Mouse (Mus musculus): ENCODE results near the gene Boll. TPM values are rescaled to one million over a fixed set of nuclear protein-coding genes. Genes with fewer than 3 reads are reported as not detected.

Boll gene
- polyA plus RNA-seq, 1 experiment from 2014 or later = 2.0 TPM

GRCm38 (mm10) chr1:55215185-55215813, 148.0 kb downstream of the Boll start:
- no peak overlapping the region for H3K4me2 ChIP-seq
- no peak for ATAC-seq (ENCODE audit: insufficient number of reproducible peaks, low FRiP score, low TSS enrichment, low read depth)
- no peaks in the 10 kb centered on the region for H3K27me3 ChIP-seq
- H3K9ac ChIP-seq = no peak overlapping the region
- H3K36me3 ChIP-seq = peaks cover 5% of the 10 kb centered on the region; the same call in 1 of the 2 replicates
- no peak overlapping the region for H3K27ac ChIP-seq
- no peak overlapping the region for H3K4me3 ChIP-seq
- H3K9me3 ChIP-seq = no peaks in the 10 kb centered on the region
- 45% methylated on average over 11 of the region's 11 CpGs for WGBS
- H3K4me1 ChIP-seq = peaks cover 18% of the 10 kb centered on the region

GRCm38 (mm10) chr1:55213936-55214335, 149.3 kb downstream of the Boll start:
- no peaks in the 10 kb centered on the region for H3K9me3 ChIP-seq
- WGBS = 80% methylated on average over 6 of the region's 6 CpGs
- H3K27ac ChIP-seq = no peak overlapping the region
- H3K4me2 ChIP-seq = no peak overlapping the region
- ATAC-seq (ENCODE audit: insufficient number of reproducible peaks, low FRiP score, low TSS enrichment, low read depth) = no peak
- H3K27me3 ChIP-seq = no peaks in the 10 kb centered on the region
- H3K4me1 ChIP-seq = peaks cover 20% of the 10 kb centered on the region
- no peak overlapping the region for H3K9ac ChIP-seq
- no peak overlapping the region for H3K4me3 ChIP-seq
- H3K36me3 ChIP-seq = peaks cover 9% of the 10 kb centered on the region

- Histone ChIP-seq H3K4me1 (peaks cover 23% of the 10 kb centered on the region), H3K27ac (no peak overlapping the region), H3K36me3 (peaks cover 10% of the 10 kb centered on the region), H3K27me3 (no peaks in the 10 kb centered on the region), H3K9me3 (no peaks in the 10 kb centered on the region), H3K9ac (no peak overlapping the region), H3K4me3 (no peak overlapping the region), H3K4me2 (no peak overlapping the region)
- WGBS = 46% methylated on average over 6 of the region's 6 CpGs
- no peak for ATAC-seq (ENCODE audit: insufficient number of reproducible peaks, low FRiP score, low TSS enrichment, low read depth)
These were observed 149.8 kb downstream of the Boll start for GRCm38 (mm10) chr1:55213475-55213874.

- Histone ChIP-seq H3K4me3 (no peak overlapping the region), H3K4me1 (peaks cover 23% of the 10 kb centered on the region), H3K9me3 (no peaks in the 10 kb centered on the region), H3K27me3 (no peaks in the 10 kb centered on the region), H3K4me2 (no peak overlapping the region), H3K9ac (no peak overlapping the region), H3K36me3 (peaks cover 10% of the 10 kb centered on the region), H3K27ac (no peak overlapping the region)
- ATAC-seq (ENCODE audit: insufficient number of reproducible peaks, low FRiP score, low TSS enrichment, low read depth) = no peak
- WGBS = 81% methylated on average over 4 of the region's 4 CpGs
These were observed 150.5 kb downstream of the Boll start for GRCm38 (mm10) chr1:55212771-55213170.

DNA sequence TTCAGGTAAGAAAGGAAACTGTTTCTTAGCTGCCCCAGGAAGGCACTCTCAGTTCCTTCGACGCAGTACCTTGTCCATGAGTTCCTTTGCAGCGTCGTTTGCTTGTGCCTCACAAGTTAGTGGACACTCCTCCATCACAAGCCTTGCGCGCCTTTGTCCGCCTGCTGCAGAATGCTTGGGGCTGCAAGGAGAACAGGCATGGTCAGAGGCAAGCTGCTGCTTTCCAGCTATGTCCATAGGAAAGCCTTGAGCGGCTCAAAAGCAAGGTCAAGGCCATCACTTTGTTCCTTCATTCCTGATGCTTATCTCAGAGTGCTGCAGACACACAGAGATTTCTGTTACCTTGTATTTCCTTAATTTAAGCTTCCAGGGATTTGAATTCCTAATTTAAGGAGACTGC, 152.2 kb downstream of the Boll start:
- Histone ChIP-seq H3K4me1 (peaks cover 12% of the 10 kb centered on the region), H3K27ac (no peak overlapping the region), H3K4me3 (no peak overlapping the region), H3K4me2 (no peak overlapping the region), H3K27me3 (no peaks in the 10 kb centered on the region), H3K9ac (no peak overlapping the region), H3K36me3 (peaks cover 10% of the 10 kb centered on the region), H3K9me3 (no peaks in the 10 kb centered on the region)
- 76% methylated on average over 8 of the region's 8 CpGs for WGBS
- ATAC-seq (ENCODE audit: insufficient number of reproducible peaks, low FRiP score, low TSS enrichment, low read depth) = no peak

DNA sequence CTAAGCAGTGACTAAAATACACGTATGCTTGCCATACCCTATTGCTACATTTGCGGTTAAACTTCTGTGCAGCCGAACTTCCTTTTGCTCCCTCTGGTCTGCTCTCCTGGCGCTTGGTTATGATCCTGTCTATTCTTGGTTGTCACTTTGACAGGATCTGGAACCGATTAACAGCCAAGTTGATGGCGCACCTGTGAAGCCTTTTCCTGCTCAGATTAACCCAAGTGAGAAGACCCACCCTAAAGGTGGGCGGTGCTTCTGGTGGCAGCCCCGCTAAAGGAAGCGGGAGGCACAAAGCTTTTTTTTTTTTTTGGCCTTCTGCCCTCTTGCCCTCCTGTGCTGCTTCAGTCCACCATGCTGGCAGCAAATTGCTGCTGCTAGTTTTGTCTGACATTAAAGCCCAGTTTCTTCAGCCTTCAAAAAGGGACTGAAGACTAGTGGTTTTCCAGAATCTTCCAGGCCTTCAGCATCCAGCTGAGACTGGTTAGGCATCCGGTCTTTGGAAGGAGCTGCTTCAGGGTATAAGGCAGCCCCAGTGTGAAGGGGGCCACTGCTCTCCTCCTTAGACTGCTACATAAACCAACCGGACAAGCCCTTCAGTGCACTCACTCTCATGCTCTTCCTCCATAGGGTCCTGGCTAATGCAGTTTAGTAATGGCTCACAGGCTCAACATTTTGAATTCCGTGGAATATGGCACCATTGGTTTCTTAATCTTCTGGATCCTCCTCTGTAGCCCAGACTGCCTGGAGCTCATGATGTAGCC, 152.9 kb downstream of the Boll start:
- 32% methylated on average over 12 of the region's 12 CpGs for WGBS
- no peak overlapping the region for H3K4me2 ChIP-seq
- H3K27ac ChIP-seq = peak overlapping the region; percentile 39

GRCm38 (mm10) chr1:55208500-55209140, 154.6 kb downstream of the Boll start:
- Histone ChIP-seq H3K36me3 (peaks cover 20% of the 10 kb centered on the region), H3K27ac (0 out of 2 replicates have a peak overlapping the region, but pooled peaks have one; percentile 11)
- no peak for ATAC-seq (ENCODE audit: insufficient number of reproducible peaks, low FRiP score, low TSS enrichment, low read depth)

More for the DNA sequence above, 152.9 kb downstream of the Boll start:
- no peak for ATAC-seq (ENCODE audit: insufficient number of reproducible peaks, low FRiP score, low TSS enrichment, low read depth)
- Histone ChIP-seq H3K36me3 (peaks cover 10% of the 10 kb centered on the region), H3K9me3 (no peaks in the 10 kb centered on the region), H3K4me1 (peaks cover 10% of the 10 kb centered on the region), H3K27me3 (no peaks in the 10 kb centered on the region), H3K9ac (no peak overlapping the region), H3K4me3 (no peak overlapping the region)

DNA sequence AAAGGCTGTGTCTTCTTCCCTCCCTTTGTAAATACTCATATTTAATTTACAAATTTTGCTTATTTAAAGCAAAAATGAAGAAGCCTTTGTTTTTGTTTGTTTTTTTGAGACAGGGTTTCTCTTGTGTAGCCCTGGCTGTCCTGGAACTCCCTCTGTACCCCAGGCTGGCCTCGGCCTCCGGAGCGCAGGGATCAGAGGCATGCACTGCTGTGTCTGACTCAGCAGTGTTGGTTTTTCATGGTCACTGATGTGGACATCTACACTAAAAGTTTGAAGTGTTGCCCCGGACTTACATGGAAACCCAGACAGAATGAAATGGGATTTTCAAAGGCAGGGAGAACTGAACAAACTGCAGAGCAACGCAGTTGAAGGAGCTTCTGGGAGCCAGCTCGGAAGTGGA, 155.7 kb downstream of the Boll start:
- H3K9ac ChIP-seq = no peak overlapping the region
- WGBS = 90% methylated on average over 6 of the region's 6 CpGs
- H3K27me3 ChIP-seq = no peaks in the 10 kb centered on the region
- H3K9me3 ChIP-seq = no peaks in the 10 kb centered on the region
- peaks cover 11% of the 10 kb centered on the region for H3K4me1 ChIP-seq
- no peak for ATAC-seq (ENCODE audit: insufficient number of reproducible peaks, low FRiP score, low TSS enrichment, low read depth)
- no peak overlapping the region for H3K4me2 ChIP-seq
- no peak overlapping the region for H3K4me3 ChIP-seq
- H3K27ac ChIP-seq = no peak overlapping the region
- peaks cover 17% of the 10 kb centered on the region for H3K36me3 ChIP-seq

More at GRCm38 (mm10) chr1:55208500-55209140, 154.6 kb downstream of the Boll start:
- H3K9me3 ChIP-seq = no peaks in the 10 kb centered on the region
- H3K4me1 ChIP-seq = peaks cover 10% of the 10 kb centered on the region
- H3K27me3 ChIP-seq = no peaks in the 10 kb centered on the region
- no peak overlapping the region for H3K4me3 ChIP-seq
- H3K4me2 ChIP-seq = no peak overlapping the region
- 70% methylated on average over 5 of the region's 5 CpGs for WGBS
- no peak overlapping the region for H3K9ac ChIP-seq

DNA sequence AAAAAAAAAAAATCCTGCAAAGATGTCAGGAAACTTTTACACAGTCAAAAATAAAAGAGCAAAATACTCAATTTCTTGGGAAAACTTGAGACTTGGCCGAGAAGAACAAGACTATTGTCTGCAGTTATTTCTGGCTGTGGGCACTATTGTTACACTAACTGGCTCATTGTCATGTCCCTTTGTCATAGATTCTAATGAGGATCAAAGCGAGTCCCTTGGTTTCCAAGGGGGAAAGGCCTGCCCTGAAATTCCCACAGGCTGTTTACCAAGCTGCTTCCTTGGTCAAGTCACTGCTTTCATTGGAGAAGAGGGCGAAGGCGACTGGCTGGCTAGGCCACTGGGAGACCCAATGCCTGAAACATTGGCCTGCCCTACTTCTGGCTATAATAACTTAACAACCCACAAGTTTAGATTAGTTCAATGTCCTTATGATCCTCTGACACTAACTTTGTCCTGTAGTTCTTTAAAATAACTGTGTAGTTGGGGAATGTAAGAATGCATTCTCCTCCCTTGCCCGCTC, 157.4 kb downstream of the Boll start:
- H3K36me3 ChIP-seq = peaks cover 21% of the 10 kb centered on the region
- H3K4me2 ChIP-seq = no peak overlapping the region
- H3K4me1 ChIP-seq = peaks cover 20% of the 10 kb centered on the region
- H3K27ac ChIP-seq = no peak overlapping the region
- no peak overlapping the region for H3K9ac ChIP-seq
- WGBS = 76% methylated on average over 5 of the region's 5 CpGs
- no peak for ATAC-seq (ENCODE audit: insufficient number of reproducible peaks, low FRiP score, low TSS enrichment, low read depth)
- no peaks in the 10 kb centered on the region for H3K9me3 ChIP-seq
- no peak overlapping the region for H3K4me3 ChIP-seq
- no peaks in the 10 kb centered on the region for H3K27me3 ChIP-seq

DNA sequence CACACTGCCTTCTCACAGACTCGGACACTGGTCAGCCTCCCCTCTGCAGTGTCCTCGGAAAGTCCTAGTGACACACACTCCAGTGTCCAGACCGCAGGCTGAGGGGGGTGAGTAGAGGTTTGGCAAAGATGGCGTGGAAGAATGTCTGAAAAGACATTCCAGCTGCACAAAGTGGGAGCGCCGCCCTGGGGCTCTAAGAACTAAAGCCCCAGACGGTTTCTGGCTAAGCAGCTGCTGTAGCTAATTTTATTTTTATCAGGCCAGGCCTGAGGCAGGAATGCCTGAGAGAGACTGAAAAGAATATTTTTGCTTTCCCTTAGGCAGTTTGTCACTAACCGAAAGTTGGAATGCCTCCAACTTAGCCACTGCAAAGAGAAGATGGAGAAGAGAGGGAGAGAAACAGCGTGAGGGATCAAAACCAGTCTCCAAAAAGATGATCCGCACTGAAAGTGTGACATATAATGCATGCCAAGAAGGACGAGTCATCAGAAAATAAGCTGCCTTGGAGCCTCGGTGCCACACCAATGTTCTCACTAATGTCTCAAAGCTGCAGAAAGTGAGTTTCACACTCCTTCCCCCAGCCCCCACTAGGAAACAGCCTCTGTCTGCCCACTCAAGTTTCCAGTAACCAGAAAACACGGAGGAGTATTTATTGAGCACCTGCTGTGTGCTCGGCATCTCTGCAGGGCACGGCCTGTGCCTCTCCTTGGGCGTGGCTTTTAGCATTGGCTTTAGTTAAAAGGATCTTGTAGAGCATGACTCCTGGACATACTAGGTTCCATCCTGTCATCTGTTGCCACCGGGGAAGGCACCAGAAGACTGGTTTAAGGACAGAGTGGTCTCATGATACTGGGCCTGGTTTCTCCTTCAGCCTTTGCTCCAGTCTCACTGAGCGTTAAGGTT, 161.2 kb downstream of the Boll start:
- peak; percentile 54 for ATAC-seq (ENCODE audit: insufficient number of reproducible peaks, low FRiP score, low TSS enrichment, low read depth)
- 43% methylated on average over 18 of the region's 18 CpGs for WGBS
- H3K4me3 ChIP-seq = no peak overlapping the region
- H3K27me3 ChIP-seq = no peaks in the 10 kb centered on the region
- H3K9ac ChIP-seq = no peak overlapping the region
- H3K27ac ChIP-seq = peak overlapping the region; percentile 72
- H3K36me3 ChIP-seq = peaks cover 21% of the 10 kb centered on the region
- no peaks in the 10 kb centered on the region for H3K9me3 ChIP-seq
- H3K4me2 ChIP-seq = no peak overlapping the region
- H3K4me1 ChIP-seq = peaks cover 9% of the 10 kb centered on the region

DNA sequence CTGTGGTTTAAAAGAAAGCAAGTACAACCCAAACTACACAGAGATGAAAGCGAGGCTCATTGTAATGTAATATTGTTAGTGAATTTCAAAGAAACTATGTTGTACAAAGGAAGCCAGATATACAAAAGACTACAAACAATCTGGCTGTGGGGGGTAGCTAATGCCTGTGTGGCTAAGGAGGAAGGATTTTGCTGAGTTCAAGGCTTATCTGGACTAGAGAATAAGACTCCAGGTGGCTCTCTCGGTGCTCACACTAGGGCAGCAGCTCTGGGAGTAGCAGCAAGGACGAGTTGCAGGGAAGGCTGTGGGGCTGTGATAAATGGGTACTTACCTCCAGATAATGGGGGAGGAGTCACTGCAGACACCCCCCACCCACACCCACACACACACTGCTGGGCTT, 164.6 kb downstream of the Boll start:
- ATAC-seq (ENCODE audit: insufficient number of reproducible peaks, low FRiP score, low TSS enrichment, low read depth) = no peak
- peaks cover 13% of the 10 kb centered on the region for H3K4me1 ChIP-seq

More for the DNA sequence above, 164.6 kb downstream of the Boll start:
- H3K36me3 ChIP-seq = peaks cover 22% of the 10 kb centered on the region
- no peak overlapping the region for H3K4me2 ChIP-seq
- 58% methylated on average over 3 of the region's 3 CpGs for WGBS
- H3K4me3 ChIP-seq = no peak overlapping the region
- H3K27ac ChIP-seq = no peak overlapping the region
- no peak overlapping the region for H3K9ac ChIP-seq
- H3K9me3 ChIP-seq = no peaks in the 10 kb centered on the region
- no peaks in the 10 kb centered on the region for H3K27me3 ChIP-seq

All from limb, embryonic 15.5 days (tissue).